Mouse (Mus musculus) C2C12 (cell line): ENCODE measurements around the gene Hist3h2ba.

Experiments used
- CTCF ChIP-seq: IDR thresholded peaks from one replicate; pipeline ENCODE4 v1.5.1; 2011; ENCODE audit not compliant: control insufficient read depth, insufficient read depth, insufficient read length
- MAX ChIP-seq: IDR thresholded peaks from one replicate; pipeline ENCODE4 v1.6.1; 2011; ENCODE audit warnings: mild to moderate bottlenecking, control low read depth
- USF1 ChIP-seq: IDR thresholded peaks from one replicate; pipeline ENCODE4 v1.6.1; 2011; ENCODE audit warnings: low read depth, mild to moderate bottlenecking, control low read depth, moderate library complexity

GRCm38 (mm10) chr11:58979183-58979582, 30.5 kb downstream of the Hist3h2ba start:
- TF ChIP-seq CTCF = no peak
- TF ChIP-seq USF1 = no peak
- TF ChIP-seq MAX = no peak
